Mouse (Mus musculus): ENCODE measurements around the gene Cdh1. TPM values are rescaled to one million over a fixed set of nuclear protein-coding genes. Genes with fewer than 3 reads are reported as not detected.

The Cdh1 gene
- polyA plus RNA-seq, 1 experiment from 2014 or later = 26.5 TPM

DNA sequence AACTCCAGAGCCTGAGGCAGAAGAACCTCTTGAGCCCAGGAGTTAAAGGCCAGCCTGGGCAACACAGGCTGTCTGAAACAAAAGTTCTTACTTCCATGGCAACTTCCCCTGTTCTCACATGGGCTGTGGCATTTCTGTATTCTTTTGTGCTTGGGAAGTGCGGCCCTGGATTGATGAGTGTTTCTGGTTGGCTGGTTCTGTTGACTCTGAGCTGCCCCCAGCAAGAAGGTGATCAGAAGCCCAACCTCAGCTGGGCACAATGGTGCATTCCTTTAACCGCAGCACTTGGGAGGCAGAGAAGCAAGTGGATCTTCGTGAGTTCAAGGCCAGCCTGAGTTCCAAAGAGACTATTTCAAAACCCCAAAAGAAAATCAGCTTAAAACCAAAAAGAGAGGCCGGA is 34.3 kb downstream of the Cdh1 start:
- no peaks in the 10 kb centered on the region for H3K9me3 ChIP-seq (replicated peaks; ENCODE audit: control insufficient read depth, low read length)
- no peak overlapping the region for H3K27ac ChIP-seq (ENCODE audit: low read length)
- no peak overlapping the region for H3K4me2 ChIP-seq (ENCODE audit: low read depth, low read length)
- no peak overlapping the region for H3K9ac ChIP-seq (ENCODE audit: low read depth, low read length)
- H3K4me3 ChIP-seq (ENCODE audit: low read depth, low read length) = no peak overlapping the region
- peaks cover 11% of the 10 kb centered on the region for H3K4me1 ChIP-seq (ENCODE audit: control insufficient read depth, low read depth, low read length)
- H3K27me3 ChIP-seq (ENCODE audit: control insufficient read depth, insufficient read depth, low read depth, low read length) = no peaks in the 10 kb centered on the region
- ATAC-seq (ENCODE audit: low read depth) = no peak
- WGBS (ENCODE audit: insufficient replicate concordance) = 70% methylated on average over 4 of the region's 4 CpGs
- no peaks in the 10 kb centered on the region for H3K36me3 ChIP-seq (ENCODE audit: control insufficient read depth, insufficient read depth)

DNA sequence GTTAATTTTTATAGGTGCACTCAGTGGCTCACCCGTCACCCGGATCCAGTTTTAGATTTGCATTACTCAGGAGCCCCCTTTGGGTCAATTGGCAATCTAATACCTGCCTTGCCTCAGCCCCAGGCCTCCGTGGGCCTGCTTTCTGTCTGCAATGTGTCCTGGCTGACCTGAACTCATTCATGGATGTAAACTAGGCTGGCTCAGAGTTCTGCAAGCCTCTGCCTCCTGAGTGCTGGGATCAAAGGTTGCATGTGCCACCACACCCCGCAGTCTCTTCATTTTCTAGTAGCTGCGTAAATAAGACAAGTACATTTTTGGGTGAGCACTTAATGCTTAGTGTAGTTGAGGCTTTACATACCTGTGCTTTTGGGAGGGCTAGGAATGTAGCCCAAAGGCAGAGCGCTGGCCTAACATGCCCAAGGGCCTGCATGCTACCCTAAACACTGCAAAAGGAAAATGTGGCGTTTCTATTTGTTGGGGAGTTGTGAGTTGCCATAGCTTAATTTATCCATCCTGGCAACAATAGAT is 35.7 kb downstream of the Cdh1 start:
- H3K4me2 ChIP-seq (ENCODE audit: low read depth, low read length) = no peak overlapping the region
- H3K9ac ChIP-seq (ENCODE audit: low read depth, low read length) = no peak overlapping the region
- no peaks in the 10 kb centered on the region for H3K9me3 ChIP-seq (replicated peaks; ENCODE audit: control insufficient read depth, low read length)
- peaks cover 10% of the 10 kb centered on the region for H3K4me1 ChIP-seq (ENCODE audit: control insufficient read depth, low read depth, low read length)
- H3K4me3 ChIP-seq (ENCODE audit: low read depth, low read length) = no peak overlapping the region
- no peak overlapping the region for H3K27ac ChIP-seq (ENCODE audit: low read length)
- no peaks in the 10 kb centered on the region for H3K36me3 ChIP-seq (ENCODE audit: control insufficient read depth, insufficient read depth)
- H3K27me3 ChIP-seq (ENCODE audit: control insufficient read depth, insufficient read depth, low read depth, low read length) = no peaks in the 10 kb centered on the region
- no peak for ATAC-seq (ENCODE audit: low read depth)
- 67% methylated on average over 7 of the region's 7 CpGs for WGBS (ENCODE audit: insufficient replicate concordance)

DNA sequence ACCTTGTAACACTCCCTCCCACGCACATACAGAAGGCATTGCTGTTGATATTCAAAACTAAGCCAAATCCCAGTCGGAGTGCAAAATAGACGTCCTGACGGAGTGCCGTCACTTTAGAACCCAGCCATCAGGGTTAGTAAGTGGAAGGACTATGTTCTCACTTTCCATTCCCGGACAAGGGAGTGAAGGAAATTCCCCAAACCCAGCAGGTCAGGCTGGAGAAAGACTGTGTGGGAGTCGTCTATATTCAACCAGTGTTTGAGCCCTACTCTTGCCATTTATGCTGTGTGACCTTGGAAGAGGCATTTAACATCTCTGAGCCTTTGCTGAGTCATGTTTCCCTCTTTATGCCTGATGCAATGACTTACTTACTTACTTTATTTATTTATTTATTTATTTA is 37.1 kb downstream of the Cdh1 start:
- no peak overlapping the region for H3K27ac ChIP-seq (ENCODE audit: low read length)
- 65% methylated on average over 7 of the region's 7 CpGs for WGBS (ENCODE audit: insufficient replicate concordance)
- no peak overlapping the region for H3K4me3 ChIP-seq (ENCODE audit: low read depth, low read length)
- no peak overlapping the region for H3K4me2 ChIP-seq (ENCODE audit: low read depth, low read length)
- H3K9me3 ChIP-seq (replicated peaks; ENCODE audit: control insufficient read depth, low read length) = no peaks in the 10 kb centered on the region
- no peaks in the 10 kb centered on the region for H3K36me3 ChIP-seq (ENCODE audit: control insufficient read depth, insufficient read depth)
- peaks cover 4% of the 10 kb centered on the region for H3K4me1 ChIP-seq (ENCODE audit: control insufficient read depth, low read depth, low read length)
- ATAC-seq (ENCODE audit: low read depth) = no peak
- H3K9ac ChIP-seq (ENCODE audit: low read depth, low read length) = no peak overlapping the region
- no peaks in the 10 kb centered on the region for H3K27me3 ChIP-seq (ENCODE audit: control insufficient read depth, insufficient read depth, low read depth, low read length)

DNA sequence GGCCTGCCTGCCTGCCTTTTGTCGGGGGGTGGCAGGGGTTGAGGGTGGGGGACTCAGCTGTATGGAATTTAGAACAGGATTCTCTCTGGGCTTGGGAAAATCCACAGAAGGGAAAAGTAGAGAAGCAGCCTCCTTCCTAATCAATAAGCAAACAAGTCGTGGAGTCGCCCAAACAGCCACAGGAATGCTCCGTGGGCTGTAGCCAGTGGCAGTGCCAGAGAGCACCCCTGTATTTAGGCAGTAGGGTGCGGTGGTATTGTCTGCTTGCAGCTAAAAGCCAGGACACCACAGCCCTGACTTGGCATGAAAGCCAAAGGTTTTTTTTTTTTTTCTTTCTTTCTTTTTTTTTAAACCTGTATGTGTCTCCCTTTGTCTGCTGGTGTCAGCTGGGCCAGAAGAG is 37.8 kb downstream of the Cdh1 start:
- Histone ChIP-seq H3K4me3 (ENCODE audit: low read depth, low read length) (no peak overlapping the region), H3K27me3 (ENCODE audit: control insufficient read depth, insufficient read depth, low read depth, low read length) (no peaks in the 10 kb centered on the region), H3K9me3 (replicated peaks; ENCODE audit: control insufficient read depth, low read length) (no peaks in the 10 kb centered on the region), H3K27ac (ENCODE audit: low read length) (no peak overlapping the region; the same call in 1 of the 2 replicates), H3K9ac (ENCODE audit: low read depth, low read length) (no peak overlapping the region), H3K4me2 (ENCODE audit: low read depth, low read length) (no peak overlapping the region), H3K36me3 (ENCODE audit: control insufficient read depth, insufficient read depth) (no peaks in the 10 kb centered on the region), H3K4me1 (ENCODE audit: control insufficient read depth, low read depth, low read length) (peaks cover 4% of the 10 kb centered on the region)
- WGBS (ENCODE audit: insufficient replicate concordance) = 47% methylated on average over 5 of the region's 5 CpGs
- no peak for ATAC-seq (ENCODE audit: low read depth)

DNA sequence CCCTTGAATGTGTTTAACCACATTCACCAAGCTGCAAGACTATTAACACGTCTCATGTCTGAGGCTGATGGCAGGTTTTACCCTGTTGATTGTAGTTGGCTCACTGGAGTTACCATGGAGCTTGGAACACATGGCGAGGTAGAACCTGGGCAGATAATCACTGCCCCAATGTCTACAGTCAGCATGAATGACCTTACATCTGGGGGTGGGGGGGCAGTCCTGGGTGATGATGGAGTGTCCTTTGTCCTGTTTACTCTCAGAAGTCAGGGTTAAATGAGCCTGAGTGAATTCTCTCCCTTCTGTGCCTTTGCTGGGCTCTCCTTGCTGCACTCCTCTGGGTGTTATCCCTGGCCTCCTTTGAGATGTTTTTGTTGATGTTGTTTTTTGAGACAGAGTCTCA is 39.0 kb downstream of the Cdh1 start:
- Histone ChIP-seq H3K36me3 (ENCODE audit: control insufficient read depth, insufficient read depth) (no peaks in the 10 kb centered on the region), H3K27ac (ENCODE audit: low read length) (0 out of 2 replicates have a peak overlapping the region, but pooled peaks have one; percentile 8), H3K27me3 (ENCODE audit: control insufficient read depth, insufficient read depth, low read depth, low read length) (no peaks in the 10 kb centered on the region), H3K4me3 (ENCODE audit: low read depth, low read length) (no peak overlapping the region), H3K9ac (ENCODE audit: low read depth, low read length) (no peak overlapping the region), H3K4me2 (ENCODE audit: low read depth, low read length) (no peak overlapping the region), H3K4me1 (ENCODE audit: control insufficient read depth, low read depth, low read length) (peaks cover 4% of the 10 kb centered on the region), H3K9me3 (replicated peaks; ENCODE audit: control insufficient read depth, low read length) (no peaks in the 10 kb centered on the region)
- WGBS (ENCODE audit: insufficient replicate concordance) = 38% methylated on average over 2 of the region's 2 CpGs
- peak; percentile 77 for ATAC-seq (ENCODE audit: low read depth)

DNA sequence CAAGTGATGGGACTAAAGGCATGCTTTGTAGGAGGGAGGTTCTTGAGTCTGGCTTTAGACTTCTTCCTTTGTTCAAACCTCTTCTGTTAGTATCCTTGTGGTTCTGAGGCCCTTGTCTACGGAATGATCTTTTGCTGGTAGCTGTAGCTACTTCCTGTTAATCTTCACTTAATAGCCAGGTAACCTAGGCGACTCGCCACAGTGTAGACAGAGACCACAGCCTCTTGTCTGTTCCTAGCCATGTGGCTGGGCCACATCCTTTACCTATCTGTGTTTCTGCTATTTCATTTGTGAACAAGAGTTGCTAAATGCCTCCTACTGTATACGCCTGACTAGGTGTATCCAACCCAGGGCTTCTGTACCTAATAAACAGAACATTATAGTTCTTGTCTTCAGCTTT is 39.9 kb downstream of the Cdh1 start:
- 24% methylated on average over 4 of the region's 4 CpGs for WGBS (ENCODE audit: insufficient replicate concordance)
- Histone ChIP-seq H3K27ac (ENCODE audit: low read length) (no peak overlapping the region), H3K27me3 (ENCODE audit: control insufficient read depth, insufficient read depth, low read depth, low read length) (no peaks in the 10 kb centered on the region), H3K9ac (ENCODE audit: low read depth, low read length) (no peak overlapping the region), H3K9me3 (replicated peaks; ENCODE audit: control insufficient read depth, low read length) (no peaks in the 10 kb centered on the region), H3K36me3 (ENCODE audit: control insufficient read depth, insufficient read depth) (no peaks in the 10 kb centered on the region), H3K4me3 (ENCODE audit: low read depth, low read length) (no peak overlapping the region), H3K4me2 (ENCODE audit: low read depth, low read length) (no peak overlapping the region), H3K4me1 (ENCODE audit: control insufficient read depth, low read depth, low read length) (peaks cover 4% of the 10 kb centered on the region)
- ATAC-seq (ENCODE audit: low read depth) = no peak

DNA sequence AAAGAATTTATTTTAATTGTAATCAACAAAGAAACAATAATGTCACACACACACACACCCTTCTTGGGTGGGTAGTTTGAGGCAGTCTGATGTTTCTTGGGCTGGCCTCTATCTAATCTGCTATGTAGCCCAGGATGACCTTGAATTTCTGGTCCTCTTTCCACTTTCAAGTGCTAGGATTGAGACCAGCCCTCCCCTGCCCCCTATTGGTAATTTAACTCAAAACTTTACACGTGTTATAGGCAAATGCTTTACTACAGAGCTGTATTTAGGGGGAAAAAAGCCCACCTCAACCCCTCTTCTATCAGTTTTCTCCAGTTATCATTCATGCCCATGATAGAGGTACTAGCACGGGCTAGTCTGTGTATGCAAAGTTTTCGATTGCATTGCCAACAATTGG is 41.8 kb downstream of the Cdh1 start:
- Histone ChIP-seq H3K9me3 (replicated peaks; ENCODE audit: control insufficient read depth, low read length) (no peaks in the 10 kb centered on the region), H3K4me2 (ENCODE audit: low read depth, low read length) (no peak overlapping the region), H3K4me1 (ENCODE audit: control insufficient read depth, low read depth, low read length) (peaks cover 4% of the 10 kb centered on the region; the same call in 1 of the 2 replicates), H3K4me3 (ENCODE audit: low read depth, low read length) (no peak overlapping the region), H3K9ac (ENCODE audit: low read depth, low read length) (no peak overlapping the region), H3K36me3 (ENCODE audit: control insufficient read depth, insufficient read depth) (no peaks in the 10 kb centered on the region), H3K27me3 (ENCODE audit: control insufficient read depth, insufficient read depth, low read depth, low read length) (no peaks in the 10 kb centered on the region), H3K27ac (ENCODE audit: low read length) (no peak overlapping the region)
- WGBS (ENCODE audit: insufficient replicate concordance) = 57% methylated on average over 3 of the region's 3 CpGs
- no peak for ATAC-seq (ENCODE audit: low read depth)

DNA sequence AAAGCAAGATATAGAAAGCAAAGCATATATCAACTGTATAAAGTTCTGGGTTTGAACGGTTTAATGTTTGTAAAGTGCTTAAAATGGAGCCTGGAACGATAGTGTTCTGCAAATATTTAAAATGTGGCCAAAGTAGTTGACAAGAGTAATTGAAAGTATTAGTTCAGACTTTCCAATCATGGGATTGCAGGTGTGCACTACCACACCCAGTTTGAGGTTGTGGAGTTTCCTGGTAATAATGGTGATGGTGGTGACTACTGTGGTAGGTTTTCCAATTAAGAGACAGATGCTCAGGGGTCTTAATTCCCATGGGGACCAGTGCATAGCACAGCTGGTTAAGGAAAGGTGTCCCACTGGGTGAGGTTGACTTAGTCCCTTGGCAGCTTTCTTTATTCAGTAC is 43.0 kb downstream of the Cdh1 start:
- Histone ChIP-seq H3K27me3 (ENCODE audit: control insufficient read depth, insufficient read depth, low read depth, low read length) (no peaks in the 10 kb centered on the region), H3K9me3 (replicated peaks; ENCODE audit: control insufficient read depth, low read length) (no peaks in the 10 kb centered on the region), H3K4me2 (ENCODE audit: low read depth, low read length) (no peak overlapping the region), H3K27ac (ENCODE audit: low read length) (no peak overlapping the region), H3K9ac (ENCODE audit: low read depth, low read length) (no peak overlapping the region), H3K36me3 (ENCODE audit: control insufficient read depth, insufficient read depth) (no peaks in the 10 kb centered on the region), H3K4me1 (ENCODE audit: control insufficient read depth, low read depth, low read length) (peaks cover 4% of the 10 kb centered on the region; the same call in 1 of the 2 replicates), H3K4me3 (ENCODE audit: low read depth, low read length) (no peak overlapping the region)
- no peak for ATAC-seq (ENCODE audit: low read depth)
- 57% methylated on average over 2 of the region's 2 CpGs for WGBS (ENCODE audit: insufficient replicate concordance)

DNA sequence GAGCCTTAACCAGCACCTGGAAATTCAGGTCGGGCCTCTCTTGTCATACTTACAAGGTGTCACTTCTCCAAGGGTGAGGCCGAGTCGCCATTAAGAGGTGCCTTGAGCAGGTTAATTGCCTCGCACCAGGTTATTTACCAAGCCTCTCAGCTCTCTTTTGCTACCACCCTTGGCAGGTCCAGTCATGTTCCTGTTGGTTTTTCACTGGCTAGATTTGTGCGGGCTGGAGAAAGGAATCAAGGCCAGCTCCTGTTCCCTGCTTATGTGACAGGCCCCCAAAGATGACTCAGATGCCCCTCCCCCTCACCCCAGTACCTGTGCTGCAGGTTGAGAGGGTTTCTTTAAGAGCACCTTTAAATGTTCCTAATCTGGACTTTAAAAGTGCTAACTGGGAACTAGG is 43.6 kb downstream of the Cdh1 start:
- H3K4me1 ChIP-seq (ENCODE audit: control insufficient read depth, low read depth, low read length) = peaks cover 4% of the 10 kb centered on the region; the same call in 1 of the 2 replicates
- H3K4me3 ChIP-seq (ENCODE audit: low read depth, low read length) = no peak overlapping the region
- H3K9ac ChIP-seq (ENCODE audit: low read depth, low read length) = no peak overlapping the region
- no peak overlapping the region for H3K27ac ChIP-seq (ENCODE audit: low read length)
- 55% methylated on average over 5 of the region's 5 CpGs for WGBS (ENCODE audit: insufficient replicate concordance)
- no peaks in the 10 kb centered on the region for H3K36me3 ChIP-seq (ENCODE audit: control insufficient read depth, insufficient read depth)
- no peak for ATAC-seq (ENCODE audit: low read depth)
- H3K4me2 ChIP-seq (ENCODE audit: low read depth, low read length) = no peak overlapping the region
- H3K9me3 ChIP-seq (replicated peaks; ENCODE audit: control insufficient read depth, low read length) = no peaks in the 10 kb centered on the region
- H3K27me3 ChIP-seq (ENCODE audit: control insufficient read depth, insufficient read depth, low read depth, low read length) = no peaks in the 10 kb centered on the region
